ENCODE assay signal across 21 mouse cellular contexts in the genomic region with DNA sequence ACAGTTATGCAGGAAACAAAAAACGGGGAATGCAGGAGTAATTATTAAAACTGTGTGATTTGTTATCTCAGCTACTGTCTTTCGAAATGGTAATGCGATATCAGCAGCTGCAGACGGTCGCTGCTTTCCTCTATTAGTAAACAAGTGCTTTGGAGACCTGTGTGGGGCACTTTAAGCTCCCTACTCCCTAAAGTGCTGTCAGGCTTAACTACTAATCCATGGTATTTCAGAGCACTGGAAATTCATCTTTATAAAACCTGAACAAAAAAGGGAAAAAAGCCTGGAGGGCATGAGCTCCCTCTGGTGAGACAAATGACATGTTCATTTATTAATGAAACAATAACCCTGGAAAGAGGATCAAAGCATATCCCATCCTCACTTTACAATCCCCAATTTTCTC.
DNase-seq lines count a peak whose midpoint lies in the region; ATAC-seq and TF ChIP-seq lines count a peak whose summit lies in the region.
"Had no signal": no experiment of that assay in that cellular context is flagged by ENCODE, and none has a peak within 500 bp of the region (broad histone marks: within the 10 kb centered on the region; RNA-seq: fewer than 3 reads in every experiment).

No protein-coding gene starts in this region.

- 0 out of 2 replicates have a peak, but pooled peaks cover 4% of the 10 kb centered on the region for H3K9me3 ChIP-seq in forebrain, embryonic 10.5 days
- H3K9me3 ChIP-seq in forebrain, embryonic 15.5 days: no peaks in the 10 kb centered on the region
- H3K9me3 ChIP-seq in lung, embryonic 14.5 days (ENCODE audit: low read depth, low read length): no peaks in the 10 kb centered on the region
- no peaks in the 10 kb centered on the region for H3K9me3 ChIP-seq in midbrain, embryonic 14.5 days (ENCODE audit: control insufficient read depth, low read length)
- H3K9me3 ChIP-seq: heart, embryonic 13.5 days had no signal

- 15% methylated on average over 5 of the region's 5 CpGs for WGBS in forebrain, embryonic 10.5 days
- WGBS in forebrain, embryonic 15.5 days: 7% methylated on average over 5 of the region's 5 CpGs
- WGBS in lung, embryonic 14.5 days: 12% methylated on average over 5 of the region's 5 CpGs
- WGBS in midbrain, embryonic 14.5 days: 10% methylated on average over 5 of the region's 5 CpGs

- peaks cover 31% of the 10 kb centered on the region for H3K4me1 ChIP-seq in forebrain, embryonic 10.5 days
- peaks cover 15% of the 10 kb centered on the region for H3K4me1 ChIP-seq in forebrain, embryonic 15.5 days
- H3K4me1 ChIP-seq in lung, embryonic 14.5 days (ENCODE audit: insufficient read depth): no peaks in the 10 kb centered on the region
- peaks cover 20% of the 10 kb centered on the region for H3K4me1 ChIP-seq in midbrain, embryonic 14.5 days (ENCODE audit: control insufficient read depth, insufficient read depth, low read length)

- DNase-seq in forebrain, embryonic 10.5 days (ENCODE audit: extremely low spot score, low spot score): no peak
- DNase-seq in lung, embryonic 14.5 days: peak; percentile 45
- no peak for DNase-seq in lung, postnatal 10 days
- peak; percentile 81 for DNase-seq in midbrain, embryonic 14.5 days
- no peak for DNase-seq in thymus, adult 18-20 months
- no peak for DNase-seq in right cerebral cortex, postnatal 10 days (ENCODE audit: low spot score in 2 of 2)
- DNase-seq: adrenal gland, postnatal 14 days; cerebellum, adult 18-20 months; cerebellum, postnatal 36 days; gastrocnemius, postnatal 10 days; heart, adult 11 months; heart, postnatal 36 days; kidney, adult 11 months; layer of hippocampus, postnatal 36 days; thymus, postnatal 25 days had no signal

- H3K9ac ChIP-seq in forebrain, embryonic 15.5 days (replicated peaks): no peak overlapping the region
- H3K9ac ChIP-seq in lung, embryonic 14.5 days: no peak overlapping the region
- 0 out of 2 replicates have a peak overlapping the region, but pooled peaks have one; percentile 20 for H3K9ac ChIP-seq in midbrain, embryonic 14.5 days (replicated peaks; ENCODE audit: low read length)
- H3K9ac ChIP-seq: heart, embryonic 13.5 days; liver, embryonic 14.5 days had no signal

- H3K27me3 ChIP-seq in forebrain, embryonic 10.5 days (ENCODE audit: poor library complexity, severe bottlenecking): peaks cover 96% of the 10 kb centered on the region
- peaks cover 30% of the 10 kb centered on the region for H3K27me3 ChIP-seq in forebrain, embryonic 15.5 days
- H3K27me3 ChIP-seq in lung, embryonic 14.5 days (ENCODE audit: insufficient read depth, low read length): no peaks in the 10 kb centered on the region
- no peaks in the 10 kb centered on the region for H3K27me3 ChIP-seq in midbrain, embryonic 14.5 days (ENCODE audit: control insufficient read depth, insufficient read depth, low read length)
- H3K27me3 ChIP-seq: heart, embryonic 13.5 days had no signal

- no peak overlapping the region for H3K27ac ChIP-seq in forebrain, embryonic 10.5 days
- H3K27ac ChIP-seq in forebrain, embryonic 15.5 days (replicated peaks): no peak overlapping the region
- H3K27ac ChIP-seq in lung, embryonic 14.5 days (ENCODE audit: low read depth): no peak overlapping the region
- peak overlapping the region; percentile 14; the same call in 1 of the 2 replicates for H3K27ac ChIP-seq in midbrain, embryonic 14.5 days (replicated peaks; ENCODE audit: low read depth, low read length)
- H3K27ac ChIP-seq: heart, embryonic 13.5 days; liver, embryonic 14.5 days; stomach, postnatal 0 days had no signal

- no peak overlapping the region for H3K4me2 ChIP-seq in forebrain, embryonic 15.5 days (replicated peaks)
- no peak overlapping the region for H3K4me2 ChIP-seq in lung, embryonic 14.5 days
- H3K4me2 ChIP-seq in midbrain, embryonic 14.5 days (ENCODE audit: low read length): peak overlapping the region; percentile 45

- 0 out of 2 replicates have a peak overlapping the region, but pooled peaks have one; percentile 14 for H3K4me3 ChIP-seq in forebrain, embryonic 10.5 days
- H3K4me3 ChIP-seq in forebrain, embryonic 15.5 days: no peak overlapping the region
- H3K4me3 ChIP-seq in lung, embryonic 14.5 days (ENCODE audit: low read depth, low read length): no peak overlapping the region
- no peak overlapping the region for H3K4me3 ChIP-seq in midbrain, embryonic 14.5 days (replicated peaks; ENCODE audit: low read depth, low read length)

- H3K36me3 ChIP-seq in forebrain, embryonic 10.5 days (replicated peaks): no peaks in the 10 kb centered on the region
- H3K36me3 ChIP-seq in forebrain, embryonic 15.5 days: no peaks in the 10 kb centered on the region
- no peaks in the 10 kb centered on the region for H3K36me3 ChIP-seq in lung, embryonic 14.5 days (ENCODE audit: insufficient read depth)
- no peaks in the 10 kb centered on the region for H3K36me3 ChIP-seq in midbrain, embryonic 14.5 days (ENCODE audit: control insufficient read depth, insufficient read depth, low read length)
- H3K36me3 ChIP-seq: heart, embryonic 13.5 days had no signal

- no peak for TF ChIP-seq CTCF in lung, embryonic 14.5 days (IDR thresholded peaks at IDR 0.05; ENCODE audit: low read depth)

- ATAC-seq in forebrain, embryonic 15.5 days (replicated peaks): no peak
- ATAC-seq in lung, embryonic 14.5 days (ENCODE audit: insufficient read depth): no peak
- ATAC-seq in midbrain, embryonic 14.5 days (ENCODE audit: low FRiP score, low TSS enrichment): peak; percentile 60; the same call in 1 of the 2 replicates
- ATAC-seq: CD4-positive, CD25-positive, alpha-beta regulatory T cell, adult 4 months; Patski had no signal

Comparison
In these comparisons a context has a peak if more than half of its experiments do, and no peak if none do; other contexts are left out.
1. DNase-seq: peak in lung, embryonic 14.5 days (single experiment) and midbrain, embryonic 14.5 days (single experiment); none in forebrain, embryonic 10.5 days (single experiment), lung, postnatal 10 days (single experiment), thymus, adult 18-20 months (0 of 2) and right cerebral cortex, postnatal 10 days (0 of 2).